Mouse (Mus musculus) monocyte, adult 2 months (primary cell): ENCODE results near the gene Akap9.
A peak's percentile ranks its signal among the peaks of the same experiment; 100 is the strongest.
"Not testable (repeated sequence)": the region's sequence is repeated elsewhere in the genome, so short reads cannot be mapped to it uniquely, and the experiment has no call there.

Experiments
- DNase-seq, 2 experiments: peaks; one replicate each; pipeline ENCODE4 v3.0.0; 2022; ENCODE audit warnings: low spot score in 2 of 2, low read depth in 1 of 2

Akap9 gene

DNA sequence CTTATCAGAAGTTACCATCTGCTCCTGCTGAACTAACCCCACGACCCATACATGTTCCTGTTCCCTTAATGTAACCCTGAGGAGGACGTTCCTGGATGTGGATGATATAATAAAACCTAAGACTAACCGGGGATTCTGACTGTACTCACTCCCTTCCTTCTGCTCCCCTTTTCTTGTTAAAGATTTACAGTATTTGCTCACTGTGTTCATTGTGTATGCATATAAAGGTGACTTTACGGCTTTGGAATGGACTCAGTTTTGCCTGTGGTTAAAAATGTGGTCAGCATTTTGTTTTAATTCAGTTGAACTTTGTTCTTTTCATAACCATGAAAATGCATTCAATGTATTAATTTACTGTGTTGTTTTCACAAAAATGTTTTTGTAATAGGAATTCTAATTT, 104.0 kb downstream of the Akap9 start:
- DNase-seq = no peak

DNA sequence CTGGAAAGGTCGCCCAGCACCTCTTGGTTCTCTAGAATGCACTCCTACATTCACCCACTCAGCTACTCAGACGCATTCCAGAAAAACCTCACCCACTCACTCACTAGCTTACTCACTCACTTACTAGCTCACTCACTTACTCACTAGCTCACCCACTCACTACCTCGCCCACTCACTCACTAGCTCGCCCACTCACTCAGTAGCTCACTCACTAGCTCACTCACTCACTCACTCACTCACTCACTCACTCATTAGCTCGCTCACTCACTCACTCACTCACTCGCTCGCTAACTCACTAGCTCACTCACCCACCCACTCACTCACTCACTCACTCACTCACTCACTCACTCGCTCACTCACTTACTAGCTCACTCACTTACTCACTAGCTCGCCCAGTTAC, 108.8 kb downstream of the Akap9 start:
- no peak for DNase-seq

DNA sequence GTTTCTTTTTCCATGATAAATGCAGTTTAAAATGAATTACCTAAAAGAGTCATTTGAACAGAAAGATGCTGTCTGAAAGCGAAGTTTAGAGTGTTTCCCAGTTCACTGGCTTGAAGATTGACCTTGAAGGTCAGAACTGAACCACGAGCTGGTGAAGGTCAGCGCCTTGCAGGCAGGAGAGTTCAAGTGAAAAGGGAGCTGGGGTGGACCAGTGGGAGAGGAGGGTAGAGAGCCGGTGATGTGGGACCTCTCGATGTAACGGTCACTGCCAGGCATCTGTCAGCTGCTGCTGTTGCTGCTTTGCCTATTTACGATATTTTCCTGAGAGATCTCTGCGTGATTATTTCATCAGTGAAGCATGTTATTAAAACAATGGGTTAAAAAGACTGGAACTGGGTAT, 111.5 kb downstream of the Akap9 start:
- no peak for DNase-seq

DNA sequence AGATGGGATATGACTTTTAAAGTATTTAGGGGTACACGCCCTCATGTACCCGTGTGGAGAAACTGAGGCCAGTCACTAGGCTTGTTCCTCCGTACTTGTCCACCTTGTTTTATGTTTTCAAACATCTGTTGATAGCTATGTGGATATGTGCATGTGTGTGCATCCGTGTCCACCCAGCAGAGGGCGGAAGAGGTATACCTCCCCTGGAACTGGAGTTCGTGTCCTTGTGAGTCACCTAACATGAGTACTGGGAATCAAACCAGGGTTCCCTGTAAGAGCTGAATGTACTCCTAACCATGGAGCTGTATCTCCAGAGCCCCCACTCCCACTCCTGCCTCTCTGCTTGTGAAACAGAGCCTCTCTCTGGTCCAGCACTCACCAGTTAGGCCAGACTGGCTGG, 112.5 kb downstream of the Akap9 start:
- DNase-seq = no peak

DNA sequence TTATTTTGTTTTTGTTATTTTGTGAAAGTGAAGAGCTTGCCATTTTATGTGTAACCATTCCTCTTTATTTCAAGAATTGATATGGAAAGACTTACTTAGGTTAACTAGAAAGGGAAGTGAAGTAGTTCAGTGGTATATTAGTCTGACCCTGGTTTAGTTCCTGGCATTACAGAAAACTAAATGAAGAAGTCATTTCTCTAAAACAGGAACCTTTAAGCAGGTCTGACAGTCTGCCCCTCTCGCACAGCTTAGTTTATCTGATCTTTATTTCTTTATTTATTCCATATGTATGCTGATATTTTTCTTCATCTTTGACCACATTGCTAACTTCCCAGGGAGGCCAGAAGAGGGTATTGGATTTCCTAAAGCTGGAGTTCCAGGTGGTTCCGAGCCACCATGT, 113.1 kb downstream of the Akap9 start:
- DNase-seq = no peak

DNA sequence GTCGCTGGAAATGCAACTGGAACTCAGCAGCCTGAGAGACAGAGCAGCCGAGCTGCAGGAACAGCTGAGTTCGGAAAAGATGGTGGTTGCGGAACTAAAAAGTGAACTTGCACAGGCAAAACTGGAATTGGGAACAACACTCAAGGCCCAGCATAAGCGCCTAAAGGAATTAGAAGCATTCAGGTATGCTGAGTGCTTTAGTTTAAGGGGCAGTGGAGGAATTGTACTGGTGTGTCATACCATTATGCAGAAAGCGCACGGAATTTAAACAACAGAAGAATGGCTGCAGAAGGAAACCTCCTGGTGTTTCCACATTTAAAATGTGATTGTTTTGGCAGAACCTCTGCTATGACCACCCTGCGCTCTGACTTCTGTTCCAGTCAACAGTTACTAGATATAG, 132.5 kb downstream of the Akap9 start:
- no peak for DNase-seq

DNA sequence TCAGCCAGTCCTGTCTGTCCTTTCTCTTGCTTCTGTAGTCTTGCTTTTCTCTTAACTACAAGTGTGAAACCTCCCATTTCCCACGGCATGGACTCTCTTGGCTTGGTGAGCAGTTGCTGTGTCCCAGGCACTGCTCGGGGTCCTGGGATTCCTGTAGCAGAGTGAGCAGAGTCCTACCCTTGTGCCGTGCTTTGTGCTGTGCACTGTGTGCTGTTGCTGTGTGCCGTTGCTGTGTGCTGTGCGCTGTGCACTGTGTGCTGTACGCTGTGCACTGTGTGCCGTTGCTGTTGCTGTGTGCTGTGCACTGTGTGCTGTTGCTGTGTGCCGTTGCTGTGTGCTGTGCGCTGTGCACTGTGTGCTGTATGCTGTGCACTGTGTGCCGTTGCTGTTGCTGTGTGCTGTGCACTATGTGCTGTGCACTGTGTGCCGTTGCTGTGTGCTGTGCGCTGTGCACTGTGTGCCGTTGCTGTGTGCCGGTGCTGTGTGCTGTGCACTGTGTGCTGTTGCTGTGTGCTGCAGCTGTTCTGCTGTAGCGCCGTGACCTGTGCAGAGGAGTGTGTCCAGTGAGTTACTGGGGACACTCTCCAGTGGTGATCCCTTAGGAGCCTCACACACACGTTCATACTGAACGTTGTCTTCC, 138.7 kb downstream of the Akap9 start:
- DNase-seq = no peak

DNA sequence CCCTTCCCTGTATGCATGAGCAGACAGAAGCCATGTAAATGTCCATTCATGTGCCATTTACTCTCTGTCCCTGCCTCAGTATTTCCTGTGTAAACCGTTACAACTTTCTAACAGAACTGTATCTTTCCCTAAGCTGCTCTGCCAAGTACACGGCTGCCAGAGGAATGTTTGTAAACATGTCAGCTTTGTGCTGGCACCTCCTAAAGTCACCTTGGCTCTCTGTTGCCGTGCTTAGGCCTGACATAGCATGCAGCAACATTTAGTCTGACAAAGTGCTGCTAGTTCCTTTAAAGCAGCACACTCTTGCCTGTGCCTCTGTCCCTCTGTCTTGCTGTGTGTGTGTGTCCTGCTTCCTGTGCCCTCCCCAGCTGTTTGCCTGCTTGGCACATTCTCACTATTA, 139.3 kb downstream of the Akap9 start:
- DNase-seq = no peak

DNA sequence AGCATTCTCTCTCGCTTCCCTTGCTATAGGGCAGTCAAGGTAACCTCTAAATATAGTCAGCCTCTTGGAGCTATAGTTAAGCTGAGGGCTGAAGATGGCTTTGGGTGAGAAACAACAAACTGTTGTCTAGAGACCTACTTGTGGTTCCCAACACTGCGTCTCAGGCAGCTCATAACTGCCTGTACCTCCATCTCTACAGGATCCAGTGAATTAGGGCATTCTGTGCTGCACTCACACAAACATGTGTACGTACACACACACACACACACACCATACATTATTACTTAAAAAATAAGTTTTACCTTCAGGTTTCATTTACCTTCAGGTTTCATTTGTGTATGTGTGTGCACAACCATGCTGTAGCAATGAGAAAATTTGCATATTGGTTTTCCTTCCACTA, 151.2 kb downstream of the Akap9 start:
- no peak for DNase-seq

DNA sequence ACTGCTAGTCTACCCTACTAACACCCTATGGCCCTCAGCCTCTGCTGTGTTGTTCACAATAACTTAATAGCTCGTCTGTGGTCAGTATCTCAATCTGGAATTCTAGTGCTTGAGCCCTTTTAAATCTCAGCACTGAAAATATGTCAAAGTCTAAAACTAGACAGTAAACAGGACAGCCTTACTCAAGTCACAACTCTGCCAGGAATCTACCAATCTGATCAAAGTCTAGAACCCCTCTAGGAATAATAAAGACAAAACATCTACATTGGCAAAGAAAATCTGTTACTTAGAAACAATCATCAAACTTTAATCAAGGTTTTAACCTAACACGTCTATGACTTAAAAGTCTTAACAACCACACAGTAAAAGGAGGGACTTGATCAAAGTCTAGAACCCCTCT, 153.0 kb downstream of the Akap9 start:
- no peak for DNase-seq

DNA sequence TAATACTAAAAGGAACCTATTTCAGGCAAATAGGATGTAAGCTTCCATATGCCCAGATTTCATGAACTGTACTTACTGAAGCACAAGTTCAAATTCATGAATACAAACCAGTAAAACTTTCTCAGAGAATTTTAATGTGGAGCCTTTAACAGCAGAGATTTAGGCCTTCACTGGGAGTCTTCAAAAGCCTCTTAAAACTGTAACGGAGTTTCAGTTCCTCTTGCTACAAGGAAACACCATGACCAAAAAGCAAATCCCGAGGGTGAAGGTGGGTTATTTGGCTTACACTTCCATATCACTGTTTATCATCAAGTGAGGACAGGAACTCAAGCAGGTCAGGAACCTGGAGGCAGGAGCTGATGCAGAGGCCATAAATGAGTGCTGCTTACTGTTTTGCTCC, 153.7 kb downstream of the Akap9 start:
- no peak for DNase-seq

DNA sequence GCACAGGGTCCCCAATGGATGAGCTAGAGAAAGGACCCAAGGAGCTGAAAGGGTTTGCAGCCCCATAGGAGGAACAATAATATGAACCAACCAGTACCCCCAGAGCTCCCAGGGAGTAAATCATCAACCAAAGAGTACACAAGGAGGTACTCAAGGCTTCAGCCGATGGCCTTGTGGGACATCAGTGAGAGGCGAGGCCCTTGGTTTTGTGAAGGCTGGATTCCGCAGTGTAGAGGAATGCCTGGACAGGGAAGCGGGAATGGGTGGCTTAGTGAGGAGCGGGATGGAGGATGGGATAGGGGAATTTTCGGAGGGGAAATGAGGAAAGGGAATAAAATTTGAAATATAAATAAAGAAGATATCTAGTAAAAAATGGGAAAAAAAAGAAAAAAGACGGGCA, 157.1 kb downstream of the Akap9 start:
- no peak for DNase-seq

DNA sequence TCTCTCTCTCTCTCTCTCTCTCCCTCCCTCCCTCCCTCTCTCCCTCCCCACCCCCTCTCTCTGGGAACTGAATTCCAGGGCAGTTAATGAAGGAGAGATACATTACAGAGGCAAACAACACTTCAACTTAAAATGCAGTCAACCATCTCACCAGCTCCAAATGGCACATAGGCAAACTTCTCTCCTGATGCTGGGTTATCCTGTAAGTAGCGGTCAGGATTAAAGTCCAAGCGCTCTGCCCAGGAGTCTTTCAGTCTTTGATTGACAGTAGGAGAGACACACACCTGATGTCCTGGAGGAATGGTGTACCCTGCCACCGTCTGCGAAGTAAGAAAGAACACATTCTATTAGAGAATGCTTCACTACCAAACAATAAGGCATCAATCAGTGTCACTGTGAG, 158.5 kb downstream of the Akap9 start:
- DNase-seq = no peak

DNA sequence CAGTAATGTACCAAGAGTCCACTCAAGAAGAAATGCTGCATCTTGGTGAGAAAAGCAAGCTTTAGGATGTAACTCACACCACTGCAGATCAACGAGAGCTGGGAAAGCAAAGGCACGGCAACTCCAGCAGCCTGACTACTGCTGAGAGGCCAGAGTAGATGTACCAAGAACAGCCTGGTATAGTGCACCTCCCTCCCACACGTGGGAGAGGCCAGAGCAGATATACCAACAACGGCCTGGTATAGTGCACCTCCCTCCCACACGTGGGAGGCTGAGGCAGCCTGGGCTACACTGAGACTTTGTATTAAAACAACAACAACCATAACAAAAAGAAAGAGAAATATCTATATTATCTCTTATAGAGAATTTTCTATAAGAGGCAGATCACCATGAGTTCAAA, 160.3 kb downstream of the Akap9 start:
- DNase-seq = no peak

DNA sequence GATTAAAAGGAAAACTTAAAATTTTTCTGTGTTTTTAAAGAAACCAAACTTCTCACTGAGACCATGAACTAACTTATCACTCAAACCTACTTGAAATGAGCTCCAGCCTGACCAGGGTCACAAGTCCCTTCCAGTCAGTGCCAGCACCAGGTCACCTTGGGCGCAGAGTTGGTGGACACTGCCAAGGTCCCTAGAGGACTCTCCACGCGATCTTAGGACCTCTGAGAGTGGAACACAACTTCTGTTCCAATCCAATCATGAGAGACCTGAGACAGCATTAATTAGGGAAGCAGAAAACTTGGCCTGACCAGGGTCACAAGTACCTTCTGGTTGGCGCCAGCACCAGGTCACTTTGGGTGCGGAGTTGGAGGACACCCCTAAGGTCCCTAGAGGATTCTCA, 166.6 kb downstream of the Akap9 start:
- no peak for DNase-seq

DNA sequence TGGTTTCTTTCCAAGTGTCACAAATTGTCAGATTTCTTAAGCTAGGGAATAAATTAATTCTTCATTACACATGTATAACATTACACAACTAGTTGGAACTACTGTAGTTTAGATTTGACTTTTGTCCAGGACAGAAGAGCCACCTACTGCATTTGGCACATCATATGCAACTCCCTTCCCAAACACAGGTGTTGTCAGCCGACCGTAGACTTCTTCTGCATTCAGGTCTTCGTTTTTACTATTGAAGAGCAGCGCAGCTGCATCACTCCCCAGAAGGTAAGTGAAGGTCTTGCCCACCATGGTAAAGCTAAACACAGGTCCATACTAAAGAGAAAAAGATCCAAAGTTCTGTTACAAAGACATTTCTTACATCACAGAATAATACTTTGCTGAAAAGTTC, 173.2 kb downstream of the Akap9 start:
- no peak for DNase-seq

DNA sequence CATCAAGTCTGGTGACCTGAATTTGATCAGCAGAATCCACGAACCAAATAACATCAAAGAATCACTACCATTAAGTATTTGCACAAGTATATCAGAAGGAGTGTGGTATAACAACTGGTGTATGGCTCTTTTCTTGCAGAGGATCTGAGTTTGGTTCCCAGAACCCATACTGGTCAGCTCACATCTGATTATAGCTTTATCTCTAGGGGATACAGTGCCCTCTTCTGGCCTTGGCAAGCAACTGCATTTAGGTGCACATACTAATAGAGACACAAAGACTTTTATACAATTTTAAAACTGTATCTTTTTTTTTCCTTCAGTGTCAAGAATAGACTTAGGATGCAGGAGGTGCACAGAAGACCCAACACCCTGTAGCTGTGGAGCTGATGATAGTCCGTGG, 173.9 kb downstream of the Akap9 start:
- no peak for DNase-seq

DNA sequence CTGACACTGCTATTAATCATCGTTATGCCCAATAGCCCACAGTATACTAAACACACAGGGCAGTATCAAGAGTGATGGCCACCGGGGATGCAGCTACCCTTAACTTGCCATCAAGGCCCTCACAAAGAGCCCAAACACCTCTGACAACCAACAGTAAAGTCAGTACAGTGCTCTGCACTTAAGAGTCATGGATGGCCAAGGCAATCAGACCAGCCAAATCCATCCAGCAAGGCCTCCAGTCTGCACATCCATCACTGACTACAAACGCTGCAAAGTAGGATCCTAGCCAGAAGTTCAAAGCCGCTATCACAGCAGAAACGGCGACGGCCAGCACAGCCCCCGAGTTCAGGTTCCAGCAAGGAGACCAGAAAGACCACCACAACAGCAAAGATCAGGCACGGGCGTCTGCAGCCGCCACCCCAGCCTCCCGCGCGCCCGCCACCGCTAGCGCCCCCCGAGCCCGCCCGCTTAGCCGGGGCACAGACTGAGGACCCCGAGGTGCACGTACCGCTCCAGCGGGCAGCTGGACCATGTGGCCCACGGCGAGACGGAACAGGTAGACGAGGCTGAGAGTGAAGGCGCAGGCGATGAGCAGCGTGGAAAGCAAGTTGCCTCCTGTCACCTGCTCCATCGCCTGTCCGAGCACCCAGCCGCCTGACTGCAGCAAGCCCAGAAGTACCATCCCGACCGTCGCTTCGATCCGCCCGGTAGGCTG, 175.9 kb downstream of the Akap9 start:
- no peak for DNase-seq

DNA sequence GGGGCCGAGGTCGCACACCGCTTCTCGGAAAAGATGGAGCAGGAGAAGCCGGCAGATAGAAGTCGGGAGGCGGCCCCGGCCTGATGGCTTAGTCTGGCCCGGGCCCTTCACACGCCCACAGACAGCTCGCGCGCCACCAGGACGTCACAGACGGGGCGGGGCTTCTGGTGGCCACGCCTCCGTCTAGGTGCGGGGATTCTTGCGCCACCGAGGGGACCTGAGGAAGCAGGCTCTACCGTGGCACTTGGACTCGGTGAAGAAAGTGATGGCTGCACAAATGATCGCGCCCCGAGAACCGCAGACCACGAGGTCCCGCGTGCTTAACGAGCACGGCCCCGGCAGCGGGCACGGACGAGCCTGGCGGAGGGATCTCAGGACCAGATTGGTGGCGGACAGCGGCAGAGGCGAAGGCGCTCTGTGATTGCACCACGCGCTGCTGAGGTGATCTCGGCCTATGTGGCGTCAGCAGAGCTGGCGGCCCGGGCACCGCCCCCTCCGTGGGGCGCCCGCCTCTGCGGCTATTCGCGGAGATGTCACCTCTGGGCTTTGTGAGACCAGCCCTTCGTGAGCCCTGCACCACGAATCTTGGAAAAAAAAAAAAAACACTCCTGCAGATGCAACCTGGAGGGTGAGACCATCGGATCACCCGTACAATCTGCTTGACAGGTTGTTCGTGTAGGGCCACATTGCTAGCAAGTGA, 176.6 kb downstream of the Akap9 start, which contains the start of gene Cyp51:
Gene Cyp51 (minus strand): TSS at position 406 of the 700 bp plus-strand sequence.
- DNase-seq = peak; percentile 69 to 79

DNA sequence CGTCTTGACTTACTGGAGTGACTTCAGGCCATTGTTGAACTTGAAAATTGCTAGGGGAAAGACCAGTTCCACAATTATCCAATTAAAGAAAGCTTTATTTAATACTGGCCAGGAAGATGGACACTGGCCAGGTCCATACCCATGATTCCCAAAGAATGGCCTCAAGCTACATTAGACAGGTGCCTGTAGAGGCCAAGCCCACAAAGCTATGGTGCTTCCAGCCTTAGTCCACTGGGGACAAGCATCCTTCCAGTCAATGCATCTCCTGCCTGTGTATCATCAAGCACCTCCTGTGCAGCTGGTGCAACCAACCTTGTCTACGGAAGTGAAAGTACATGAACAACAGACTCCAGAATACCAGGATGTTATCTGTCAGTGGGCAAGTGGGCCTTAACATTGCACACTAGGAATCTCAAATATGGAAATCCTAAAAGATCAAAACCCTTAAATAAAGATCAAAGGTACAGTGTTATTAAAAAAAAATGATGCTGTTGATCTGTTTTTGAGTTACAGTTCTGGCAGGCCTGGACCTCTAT, 177.9 kb downstream of the Akap9 start:
- no peak for DNase-seq

DNA sequence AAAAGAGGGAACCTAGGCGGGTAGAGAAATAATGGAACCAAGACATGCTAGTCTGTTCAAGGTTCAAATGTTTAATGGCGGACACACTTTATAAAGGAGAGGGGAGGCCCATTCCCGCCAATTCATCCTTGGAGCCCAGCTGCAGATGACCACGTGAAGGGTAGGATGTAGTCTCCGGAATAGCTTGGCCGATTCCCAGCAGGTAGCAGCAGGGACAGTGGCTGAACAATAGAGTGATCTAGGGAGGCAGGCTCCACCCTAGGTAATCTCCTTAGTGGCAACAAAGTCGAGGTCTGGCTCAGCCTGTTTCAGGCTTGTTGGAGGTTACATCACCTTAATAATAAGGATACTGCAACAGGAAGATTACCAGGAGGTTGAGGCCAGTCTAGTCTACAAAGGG, 179.2 kb downstream of the Akap9 start:
- DNase-seq = not testable (repeated sequence)

DNA sequence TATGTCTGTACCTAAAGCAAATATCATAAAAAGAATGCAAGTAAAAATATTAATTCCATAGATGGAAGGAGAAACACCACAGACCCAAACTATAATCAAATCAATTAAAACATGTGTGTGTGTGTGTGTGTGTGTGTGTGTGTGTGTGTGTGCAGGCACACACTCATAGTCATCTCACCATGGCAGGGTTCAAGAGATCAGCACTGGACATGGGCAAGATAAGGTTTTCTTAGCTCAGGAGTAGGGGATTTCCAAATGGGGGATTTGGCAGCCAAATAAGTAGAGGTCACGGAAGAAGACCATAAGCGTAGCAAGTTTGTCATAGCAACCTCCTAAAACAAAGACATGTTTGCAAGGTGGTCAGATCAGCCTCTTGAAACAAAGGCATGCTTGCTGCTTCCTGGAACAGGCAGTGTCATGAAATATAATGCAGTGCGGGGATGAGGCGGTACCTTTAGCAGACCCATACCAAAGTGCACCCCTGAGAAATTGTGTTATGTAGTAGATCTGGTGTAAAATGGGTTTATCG, 184.8 kb downstream of the Akap9 start:
- no peak for DNase-seq
